8 mouse cellular contexts compared by ENCODE assay signal in genomic region chr10:127080901-127081780, GRCm38 (mm10). TPM values are rescaled to one million over a fixed set of nuclear protein-coding genes. Genes with fewer than 3 reads are reported as not detected.
A peak's percentile ranks its signal among the peaks of the same experiment; 100 is the strongest.
DNase-seq lines count a peak whose midpoint lies in the region; ATAC-seq and TF ChIP-seq lines count a peak whose summit lies in the region.

No protein-coding gene starts in this region.

- peak; percentile 6; the same call in 1 of the 2 replicates for ATAC-seq in frontal cortex, adult (ENCODE audit: low TSS enrichment)
- no peak for ATAC-seq in forebrain, embryonic 13.5 days
- no peak for ATAC-seq in hindbrain, postnatal 0 days
- ATAC-seq in midbrain, embryonic 15.5 days (replicated peaks): no peak

- 0 out of 2 replicates have a peak overlapping the region, but pooled peaks have one; percentile 37 for H3K9ac ChIP-seq in ES-Bruce4 (ENCODE audit: low read depth, poor library complexity, severe bottlenecking)
- peak overlapping the region; percentile 81 for H3K9ac ChIP-seq in forebrain, embryonic 13.5 days
- peak overlapping the region; percentile 87 for H3K9ac ChIP-seq in hindbrain, postnatal 0 days (replicated peaks; ENCODE audit: low read length)
- H3K9ac ChIP-seq in midbrain, embryonic 15.5 days: peak overlapping the region; percentile 89

- TF ChIP-seq POLR2A in ES-Bruce4 (IDR thresholded peaks at IDR 0.05; ENCODE audit: insufficient read depth, low read length): no peak

- DNase-seq in frontal cortex, postnatal 14 days (ENCODE audit: low spot score in 2 of 2): no peak
- peak; percentile 34 for DNase-seq in hindbrain, postnatal 0 days (ENCODE audit: low spot score)
- DNase-seq in spleen, postnatal 10 days (ENCODE audit: low spot score in 2 of 2): no peak
- DNase-seq in lung, postnatal 14 days: no peak

- H3K27ac ChIP-seq in ES-Bruce4 (ENCODE audit: insufficient read depth, low read length): no peak overlapping the region
- no peak overlapping the region for H3K27ac ChIP-seq in forebrain, embryonic 13.5 days
- H3K27ac ChIP-seq in hindbrain, postnatal 0 days: peak overlapping the region; percentile 22; the same call in 1 of the 2 replicates
- peak overlapping the region; percentile 18; the same call in 1 of the 2 replicates for H3K27ac ChIP-seq in midbrain, embryonic 15.5 days

- H3K27me3 ChIP-seq in ES-Bruce4 (ENCODE audit: control insufficient read depth, insufficient read depth, low read length, poor library complexity, severe bottlenecking): peaks cover 15% of the 10 kb centered on the region
- H3K27me3 ChIP-seq in forebrain, embryonic 13.5 days: peaks cover 62% of the 10 kb centered on the region
- no peaks in the 10 kb centered on the region for H3K27me3 ChIP-seq in hindbrain, postnatal 0 days (ENCODE audit: insufficient read depth, low read length)
- H3K27me3 ChIP-seq in midbrain, embryonic 15.5 days (replicated peaks): no peaks in the 10 kb centered on the region

- H3K4me2 ChIP-seq in forebrain, embryonic 13.5 days: peak overlapping the region; percentile 99
- peak overlapping the region; percentile 87 for H3K4me2 ChIP-seq in hindbrain, postnatal 0 days (ENCODE audit: low read depth, low read length)
- peak overlapping the region; percentile 89 for H3K4me2 ChIP-seq in midbrain, embryonic 15.5 days

- no peak overlapping the region for H3K4me3 ChIP-seq in ES-Bruce4 (ENCODE audit: low read depth, low read length)
- peak overlapping the region; percentile 67 for H3K4me3 ChIP-seq in forebrain, embryonic 13.5 days
- H3K4me3 ChIP-seq in hindbrain, postnatal 0 days (ENCODE audit: low read length): peak overlapping the region; percentile 72
- H3K4me3 ChIP-seq in midbrain, embryonic 15.5 days: peak overlapping the region; percentile 87

- H3K36me3 ChIP-seq in ES-Bruce4 (ENCODE audit: control insufficient read depth, insufficient read depth, low read length, poor library complexity, severe bottlenecking): no peaks in the 10 kb centered on the region
- peaks cover 6% of the 10 kb centered on the region; the same call in 1 of the 2 replicates for H3K36me3 ChIP-seq in forebrain, embryonic 13.5 days (ENCODE audit: poor library complexity, severe bottlenecking)
- H3K36me3 ChIP-seq in hindbrain, postnatal 0 days (ENCODE audit: insufficient read depth, low read length): 0 out of 2 replicates have a peak, but pooled peaks cover 13% of the 10 kb centered on the region
- H3K36me3 ChIP-seq in midbrain, embryonic 15.5 days (replicated peaks): peaks cover 6% of the 10 kb centered on the region; the same call in 1 of the 2 replicates

- WGBS in forebrain, embryonic 13.5 days: 4% methylated on average over 48 of the region's 48 CpGs
- 2% methylated on average over 48 of the region's 48 CpGs for WGBS in hindbrain, postnatal 0 days
- 2% methylated on average over 48 of the region's 48 CpGs for WGBS in midbrain, embryonic 15.5 days

- no peaks in the 10 kb centered on the region for H3K4me1 ChIP-seq in ES-Bruce4 (ENCODE audit: control insufficient read depth, insufficient read depth, low read length)
- H3K4me1 ChIP-seq in forebrain, embryonic 13.5 days: peaks cover 46% of the 10 kb centered on the region
- peaks cover 20% of the 10 kb centered on the region for H3K4me1 ChIP-seq in hindbrain, postnatal 0 days (ENCODE audit: insufficient read depth, low read length)
- peaks cover 60% of the 10 kb centered on the region for H3K4me1 ChIP-seq in midbrain, embryonic 15.5 days

- H3K9me3 ChIP-seq in ES-Bruce4 (replicated peaks; ENCODE audit: control insufficient read depth, insufficient read depth, low read length, poor library complexity, severe bottlenecking): no peaks in the 10 kb centered on the region
- no peaks in the 10 kb centered on the region for H3K9me3 ChIP-seq in forebrain, embryonic 13.5 days (replicated peaks)
- no peaks in the 10 kb centered on the region for H3K9me3 ChIP-seq in hindbrain, postnatal 0 days (ENCODE audit: low read length)
- H3K9me3 ChIP-seq in midbrain, embryonic 15.5 days: no peaks in the 10 kb centered on the region

- no peak for TF ChIP-seq CTCF in ES-Bruce4 (IDR thresholded peaks at IDR 0.05; ENCODE audit: low read depth, low read length)
- TF ChIP-seq CTCF in hindbrain, postnatal 0 days (IDR thresholded peaks at IDR 0.05; ENCODE audit: low read depth): peak; percentile 29

- TF ChIP-seq EP300 in ES-Bruce4 (IDR thresholded peaks at IDR 0.05; ENCODE audit: insufficient read depth, low read depth, low read length): no peak

RNA-seq across cellular contexts. Expression of gene Agap2, which starts 6.1 kb away (rescaled TPM):
- 0.72 and 0.85 TPM in 2 replicates for polyA plus RNA-seq in ES-Bruce4 (2011; ENCODE audit: insufficient read depth, insufficient read length, low read depth, missing spikeins)
- 1.5 and 1.7 TPM in 2 replicates for polyA plus RNA-seq in forebrain, embryonic 13.5 days (2015; fragmentation: Nextera tagmentation; extraction: Ambion mirVana)
- 229 and 238 TPM in 2 replicates for total RNA-seq in hindbrain, postnatal 0 days (2014; rRNA removed)
- polyA plus RNA-seq in hindbrain, postnatal 0 days (2015; fragmentation: Nextera tagmentation; extraction: Ambion mirVana): 4.1 and 4.9 TPM in 2 replicates
- polyA plus RNA-seq in midbrain, embryonic 15.5 days (2015; fragmentation: Nextera tagmentation; extraction: Ambion mirVana): 6.3 and 6.6 TPM in 2 replicates

RNA-seq across cellular contexts. Expression of gene Tspan31, which starts 11.1 kb away (rescaled TPM):
- polyA plus RNA-seq in ES-Bruce4 (2011; ENCODE audit: insufficient read depth, insufficient read length, low read depth, missing spikeins): 71.0 and 75.9 TPM in 2 replicates
- polyA plus RNA-seq in forebrain, embryonic 13.5 days (2015; fragmentation: Nextera tagmentation; extraction: Ambion mirVana): 133 and 141 TPM in 2 replicates
- 113 and 129 TPM in 2 replicates for total RNA-seq in hindbrain, postnatal 0 days (2014; rRNA removed)
- 105 and 107 TPM in 2 replicates for polyA plus RNA-seq in hindbrain, postnatal 0 days (2015; fragmentation: Nextera tagmentation; extraction: Ambion mirVana)
- polyA plus RNA-seq in midbrain, embryonic 15.5 days (2015; fragmentation: Nextera tagmentation; extraction: Ambion mirVana): 113 and 120 TPM in 2 replicates

RNA-seq across cellular contexts. Expression of gene Cdk4, which starts 17.8 kb away (rescaled TPM):
- 619 and 675 TPM in 2 replicates for polyA plus RNA-seq in ES-Bruce4 (2011; ENCODE audit: insufficient read depth, insufficient read length, low read depth, missing spikeins)
- 2,414 and 2,431 TPM in 2 replicates for polyA plus RNA-seq in forebrain, embryonic 13.5 days (2015; fragmentation: Nextera tagmentation; extraction: Ambion mirVana)
- 483 and 524 TPM in 2 replicates for total RNA-seq in hindbrain, postnatal 0 days (2014; rRNA removed)
- polyA plus RNA-seq in hindbrain, postnatal 0 days (2015; fragmentation: Nextera tagmentation; extraction: Ambion mirVana): 519 and 563 TPM in 2 replicates
- 793 and 910 TPM in 2 replicates for polyA plus RNA-seq in midbrain, embryonic 15.5 days (2015; fragmentation: Nextera tagmentation; extraction: Ambion mirVana)

RNA-seq across cellular contexts. Expression of gene March9, which starts 21.2 kb away (rescaled TPM):
- polyA plus RNA-seq in ES-Bruce4 (2011; ENCODE audit: insufficient read depth, insufficient read length, low read depth, missing spikeins): 8.8 and 9.5 TPM in 2 replicates
- 4.0 and 4.5 TPM in 2 replicates for polyA plus RNA-seq in forebrain, embryonic 13.5 days (2015; fragmentation: Nextera tagmentation; extraction: Ambion mirVana)
- 78.3 and 80.1 TPM in 2 replicates for total RNA-seq in hindbrain, postnatal 0 days (2014; rRNA removed)
- 6.7 and 7.0 TPM in 2 replicates for polyA plus RNA-seq in hindbrain, postnatal 0 days (2015; fragmentation: Nextera tagmentation; extraction: Ambion mirVana)
- polyA plus RNA-seq in midbrain, embryonic 15.5 days (2015; fragmentation: Nextera tagmentation; extraction: Ambion mirVana): 8.4 and 8.9 TPM in 2 replicates

RNA-seq across cellular contexts. Expression of gene Cyp27b1, which starts 33.1 kb away (rescaled TPM):
- polyA plus RNA-seq in ES-Bruce4 (2011; ENCODE audit: insufficient read depth, insufficient read length, low read depth, missing spikeins): 0.42 TPM in 1 of 2 replicates, not detected in the other
- 0.06 TPM in 1 of 2 replicates, not detected in the other for polyA plus RNA-seq in forebrain, embryonic 13.5 days (2015; fragmentation: Nextera tagmentation; extraction: Ambion mirVana)
- 0.26 and 0.58 TPM in 2 replicates for total RNA-seq in hindbrain, postnatal 0 days (2014; rRNA removed)
- polyA plus RNA-seq in hindbrain, postnatal 0 days (2015; fragmentation: Nextera tagmentation; extraction: Ambion mirVana): not detected in 2 replicates
- polyA plus RNA-seq in midbrain, embryonic 15.5 days (2015; fragmentation: Nextera tagmentation; extraction: Ambion mirVana): 0.06 and 0.18 TPM in 2 replicates

Comparison
In these comparisons a context has a peak if more than half of its experiments do, and no peak if none do; other contexts are left out.
1. H3K27ac ChIP-seq: peak in hindbrain, postnatal 0 days (single experiment) and midbrain, embryonic 15.5 days (single experiment); none in ES-Bruce4 (single experiment) and forebrain, embryonic 13.5 days (single experiment).
2. H3K9ac ChIP-seq: peak in every context shown above with its lines; median percentile 89 in midbrain, embryonic 15.5 days; 87 in hindbrain, postnatal 0 days; 81 in forebrain, embryonic 13.5 days; 37 in ES-Bruce4.
3. Peak in every context shown above with its lines, with median percentiles within 50 percentile points of each other: H3K4me2 ChIP-seq.